Mouse (Mus musculus) kidney, adult 8-10 months (tissue): ENCODE results near the gene Adamtsl5.
A peak's percentile ranks its signal among the peaks of the same experiment; 100 is the strongest.

Source experiments
- DNase-seq, 2 experiments: peaks; one replicate each; pipeline ENCODE4 v3.0.0; 2022

Adamtsl5 gene

DNA sequence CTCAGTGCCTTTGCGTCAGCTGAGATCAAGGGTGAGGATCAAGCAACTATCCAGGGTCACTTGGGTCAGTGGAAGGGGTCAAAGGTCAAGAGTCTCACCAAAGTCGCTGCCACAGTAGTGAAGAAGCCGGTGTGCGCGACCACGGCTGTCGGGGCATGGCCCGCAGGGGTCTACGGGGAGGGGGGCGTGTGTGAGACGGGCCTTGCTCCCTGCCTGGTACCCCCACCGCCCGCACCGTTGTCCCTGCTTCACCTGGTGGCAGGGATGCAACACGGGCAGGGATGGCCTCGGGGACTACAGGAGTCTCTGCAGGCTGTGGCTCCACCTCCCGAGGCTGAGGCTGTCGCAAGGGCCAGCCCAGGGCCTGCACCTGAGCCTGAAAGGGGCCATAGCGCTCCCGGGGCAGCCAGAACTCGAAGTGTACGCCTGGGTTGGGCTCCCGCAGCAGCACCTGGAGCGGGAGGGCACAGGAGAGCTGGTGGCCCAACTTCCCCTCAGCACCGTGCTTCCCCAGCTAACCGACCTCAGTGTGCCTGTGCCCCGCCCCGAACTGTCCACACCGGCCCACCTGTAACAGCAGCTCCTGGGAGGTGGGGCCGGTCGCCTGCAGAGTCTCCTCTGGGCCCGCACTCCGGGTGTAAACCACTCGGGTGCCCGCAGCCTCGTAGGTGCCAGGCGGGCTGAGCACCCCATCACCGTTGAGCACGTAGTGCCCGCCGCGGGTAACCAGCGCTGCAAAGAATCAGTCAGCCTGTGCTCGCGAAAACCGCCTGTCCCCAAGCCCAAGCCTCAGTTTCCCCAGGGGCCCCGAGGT lies 6.5 kb downstream of the Adamtsl5 start:
- no peak for DNase-seq

DNA sequence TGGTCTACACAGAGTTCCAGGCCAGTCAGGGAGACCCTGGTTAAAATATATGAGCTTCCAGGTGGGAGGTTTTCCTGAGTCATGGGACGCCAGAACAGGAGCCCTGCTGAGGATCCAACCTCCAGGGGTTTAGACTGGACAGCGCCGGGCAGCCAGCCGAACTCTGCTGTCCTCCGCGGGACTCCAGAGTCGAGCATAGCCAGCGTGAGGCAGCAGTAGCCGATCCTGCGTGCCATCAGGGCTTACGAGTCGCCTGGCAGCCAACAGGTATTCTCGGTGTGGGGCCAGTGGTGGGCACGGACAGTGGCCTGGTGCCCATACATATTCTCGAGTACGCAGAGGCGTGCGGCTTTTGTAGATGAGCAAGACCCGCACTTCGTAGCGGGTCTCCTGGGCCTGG lies 7.2 kb downstream of the Adamtsl5 start:
- DNase-seq: no peak

DNA sequence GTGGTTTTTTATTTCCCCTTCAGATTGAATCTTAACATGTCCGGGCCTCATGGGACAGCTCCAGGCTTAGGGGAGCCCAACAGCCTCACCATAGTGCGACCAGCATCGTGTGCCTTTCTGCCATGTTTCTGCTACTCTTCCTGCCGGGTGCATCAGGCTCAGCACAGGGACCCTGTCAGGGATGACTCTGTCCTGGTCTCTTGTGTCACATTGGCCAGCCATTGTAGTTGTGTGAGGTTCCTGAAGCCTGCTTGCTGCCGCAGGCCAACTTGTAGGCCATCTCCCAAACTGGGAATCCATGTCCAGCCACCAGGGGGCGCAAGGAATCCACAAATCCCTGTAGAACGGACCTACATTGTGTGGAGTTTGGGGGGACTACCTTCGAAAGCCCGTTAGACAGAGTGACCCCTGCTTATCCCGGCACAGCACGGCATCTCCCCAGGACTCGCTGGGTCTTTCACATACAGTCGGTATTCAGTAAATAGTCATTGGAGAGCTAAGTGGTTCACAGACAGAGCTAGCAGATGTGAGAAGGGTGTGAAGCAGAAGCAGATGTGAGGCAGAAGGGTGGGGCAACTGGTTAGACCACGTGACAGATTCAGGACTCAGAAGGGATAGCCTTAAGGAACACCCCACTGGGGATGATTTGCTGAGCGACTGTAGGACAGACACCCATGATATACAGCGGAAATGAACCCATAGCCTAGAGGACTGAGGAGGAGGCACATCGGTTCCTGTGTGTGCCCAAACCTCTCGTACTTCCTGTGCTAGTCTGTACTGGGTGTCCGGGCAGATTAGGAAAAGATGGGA lies 8.1 kb downstream of the Adamtsl5 start:
- DNase-seq: peak; percentile 64 to 89

DNA sequence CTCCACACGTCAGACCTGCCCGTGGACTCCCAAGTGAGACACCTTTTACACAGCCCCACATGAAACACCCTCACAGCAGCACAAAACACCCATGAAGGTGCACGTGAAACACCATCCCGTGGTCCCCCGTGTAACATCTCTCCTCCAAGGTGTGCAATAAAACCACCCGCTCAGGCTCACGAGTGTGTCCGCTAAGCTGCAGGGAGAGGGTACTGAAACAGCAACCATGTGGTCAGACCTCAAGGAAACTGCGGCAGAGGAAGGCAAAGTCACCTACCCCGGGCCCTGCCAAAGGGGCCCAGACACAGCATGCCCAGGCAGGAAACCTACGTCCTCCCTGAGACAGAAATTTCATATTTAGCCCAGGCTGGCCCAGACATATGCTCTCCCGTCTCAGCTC lies 11.9 kb downstream of the Adamtsl5 start:
- no peak for DNase-seq

DNA sequence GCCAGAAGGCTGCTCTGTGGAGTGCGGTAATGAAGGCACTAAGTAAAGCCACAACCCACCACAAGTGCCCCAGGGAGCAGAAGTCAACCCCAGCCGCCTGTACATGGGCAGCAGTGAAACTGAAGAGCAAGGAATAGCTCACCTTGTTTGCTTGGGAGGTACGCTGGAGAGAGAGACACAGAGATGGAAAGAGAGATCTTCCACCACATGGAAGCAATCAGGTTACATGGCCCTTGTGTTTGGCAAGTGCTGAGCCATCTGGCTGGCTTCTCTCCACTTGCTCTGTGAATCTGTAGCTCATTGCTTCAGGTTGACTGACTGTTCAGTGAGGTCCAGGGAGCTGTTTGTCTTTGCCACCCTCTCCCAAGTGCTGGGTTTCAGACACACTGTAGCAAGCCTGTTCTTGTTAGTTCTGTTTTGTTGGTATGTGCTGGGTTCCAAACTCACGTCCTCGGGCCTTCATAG lies 15.7 kb downstream of the Adamtsl5 start:
- DNase-seq: no peak

DNA sequence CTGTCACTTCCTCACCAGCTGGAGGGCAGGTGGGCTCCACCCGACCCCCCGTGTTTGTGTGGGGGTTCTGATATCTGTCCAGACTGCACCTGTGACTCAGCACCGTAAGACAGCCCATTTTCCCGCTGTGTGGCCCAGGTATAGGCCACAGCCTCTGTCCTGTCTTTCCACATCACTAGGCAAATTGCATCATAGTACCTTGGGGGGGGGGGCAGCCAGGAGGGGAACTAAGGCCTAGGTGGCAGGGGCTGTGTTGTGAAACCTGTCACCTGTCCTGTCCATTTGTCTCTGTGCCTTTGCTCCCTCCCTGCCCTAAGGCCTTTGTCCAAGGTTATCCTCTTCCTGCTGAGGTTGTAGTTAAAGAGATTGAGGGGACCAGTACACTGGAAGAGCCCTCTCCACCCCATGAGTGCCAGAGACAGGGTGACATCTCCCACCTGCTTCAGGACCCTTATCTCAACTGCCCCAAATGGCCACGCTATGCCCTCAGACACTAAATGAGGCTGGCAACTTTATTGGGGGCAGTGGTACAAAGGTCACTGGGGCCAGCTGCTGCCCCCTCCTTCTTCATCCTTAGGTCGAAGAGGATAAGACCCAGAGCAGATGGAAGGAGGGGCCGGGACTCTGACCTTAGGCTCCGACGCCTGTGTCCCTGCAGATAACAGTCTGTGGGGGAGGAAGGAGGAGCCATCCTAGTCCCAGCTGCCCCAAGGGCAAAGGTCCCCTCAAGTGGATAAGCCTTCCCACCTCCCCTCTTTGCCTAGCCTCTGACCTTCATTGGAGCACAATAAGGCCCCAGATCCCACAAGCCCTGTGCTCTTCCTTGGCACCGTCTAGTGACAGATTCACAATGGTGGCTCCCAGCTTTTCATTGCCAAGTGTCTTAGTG lies 16.3 kb downstream of the Adamtsl5 start:
- peak in 1 of 2 experiments; percentile 5 for DNase-seq

DNA sequence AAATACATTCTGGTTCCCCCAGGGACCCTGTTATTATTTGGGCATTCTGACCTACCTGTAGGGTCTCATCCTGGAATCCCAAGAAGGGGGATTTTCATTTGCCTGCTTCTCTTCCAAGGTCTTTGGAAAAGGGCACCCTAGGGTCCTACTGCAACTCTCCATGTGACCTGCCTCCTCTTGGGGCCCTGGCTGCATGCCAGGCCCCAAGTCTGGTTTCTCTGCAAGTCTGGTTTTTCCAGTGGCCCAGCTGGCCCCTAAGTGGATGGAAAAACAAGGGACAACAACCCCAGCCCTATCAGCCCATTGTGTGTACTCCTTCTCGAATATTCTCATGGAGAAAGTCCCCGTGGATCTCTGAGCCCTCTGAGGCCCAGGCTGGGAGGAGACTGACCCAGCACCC lies 17.3 kb downstream of the Adamtsl5 start:
- DNase-seq: no peak

DNA sequence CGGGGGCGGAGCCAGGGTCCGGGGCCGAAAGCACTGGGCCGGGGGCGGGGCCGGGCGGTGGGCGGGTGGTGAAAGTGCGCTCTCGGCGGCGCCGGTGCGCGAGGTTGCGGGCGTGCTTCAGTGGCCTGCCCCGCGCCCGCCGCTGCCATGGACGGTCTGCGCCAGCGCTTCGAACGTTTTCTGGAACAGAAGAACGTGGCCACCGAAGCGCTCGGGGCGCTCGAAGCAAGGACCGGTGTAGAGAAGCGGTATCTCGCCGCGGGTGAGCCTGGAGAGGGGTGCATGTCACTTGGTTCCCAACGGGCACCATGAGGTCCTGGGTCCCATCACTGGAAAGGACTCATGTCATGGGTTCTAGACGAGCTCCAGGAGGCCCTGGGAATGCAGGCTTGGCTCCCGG lies 18.1 kb downstream of the Adamtsl5 start:
- no peak for DNase-seq

DNA sequence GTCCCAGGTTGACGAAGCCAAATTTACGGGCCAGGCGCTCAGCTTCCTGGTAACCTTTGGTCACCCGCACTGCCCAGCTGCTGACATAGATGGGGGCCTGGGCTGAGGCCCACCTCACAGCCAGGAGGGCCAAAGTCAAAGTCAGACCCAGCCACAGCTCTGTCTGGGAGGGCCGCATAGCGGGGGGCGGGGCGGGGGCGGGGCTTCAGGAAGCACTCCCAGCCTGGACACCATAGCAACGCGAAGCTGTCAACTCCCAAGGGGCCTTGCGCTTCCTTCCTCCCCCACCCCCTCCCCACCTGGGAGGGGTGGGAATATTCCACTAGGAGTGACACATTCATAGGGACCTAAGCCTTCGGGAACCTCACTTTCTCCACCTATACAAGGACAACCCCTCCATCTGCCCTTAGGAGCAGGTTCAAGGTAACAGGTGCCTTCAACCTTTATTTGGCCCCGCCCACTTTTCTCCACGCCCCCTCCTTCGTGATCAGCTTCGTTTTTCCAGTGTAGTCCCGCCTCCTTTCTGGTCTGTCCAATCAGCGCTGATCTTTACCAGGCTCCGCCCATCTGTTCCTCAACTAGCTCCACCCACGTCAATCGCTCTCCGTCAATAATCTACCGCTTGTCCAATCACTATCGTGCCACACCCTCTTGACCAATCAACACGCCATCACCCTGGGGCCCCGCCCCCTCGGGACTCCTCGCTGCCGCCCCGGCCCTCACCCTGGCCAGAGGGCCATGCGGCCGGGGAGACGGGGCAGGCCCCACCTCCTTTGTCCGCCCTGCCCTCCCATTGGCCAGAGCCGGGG lies 18.7 kb downstream of the Adamtsl5 start, which contains the start of the genes Pcsk4 and Reep6:
Gene Pcsk4, minus strand, starts transcription at position 226 of the 809 bp plus-strand sequence.
Gene Reep6, plus strand, starts transcription at position 681 of the 809 bp plus-strand sequence.
- peak; percentile 99 for DNase-seq

DNA sequence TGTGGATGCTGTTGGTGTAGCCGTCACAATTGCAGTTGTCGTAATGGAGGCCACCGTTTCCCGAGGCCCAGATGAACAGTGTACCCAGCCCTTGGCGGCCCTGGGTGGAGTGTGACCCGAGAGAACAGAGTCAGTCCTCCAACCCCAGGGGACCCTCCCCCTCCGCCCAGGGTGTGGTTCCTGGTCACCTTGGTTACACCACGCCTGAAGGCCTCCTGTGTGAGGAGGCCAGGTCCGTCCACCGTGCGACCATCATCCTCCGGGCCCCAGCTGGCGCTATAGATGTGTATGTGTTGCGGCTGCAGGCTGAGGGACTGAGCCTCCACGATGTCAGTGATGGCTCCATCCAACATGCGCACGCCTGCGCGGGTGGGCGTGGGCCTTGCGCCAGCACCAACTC lies 23.2 kb downstream of the Adamtsl5 start:
- DNase-seq: no peak

DNA sequence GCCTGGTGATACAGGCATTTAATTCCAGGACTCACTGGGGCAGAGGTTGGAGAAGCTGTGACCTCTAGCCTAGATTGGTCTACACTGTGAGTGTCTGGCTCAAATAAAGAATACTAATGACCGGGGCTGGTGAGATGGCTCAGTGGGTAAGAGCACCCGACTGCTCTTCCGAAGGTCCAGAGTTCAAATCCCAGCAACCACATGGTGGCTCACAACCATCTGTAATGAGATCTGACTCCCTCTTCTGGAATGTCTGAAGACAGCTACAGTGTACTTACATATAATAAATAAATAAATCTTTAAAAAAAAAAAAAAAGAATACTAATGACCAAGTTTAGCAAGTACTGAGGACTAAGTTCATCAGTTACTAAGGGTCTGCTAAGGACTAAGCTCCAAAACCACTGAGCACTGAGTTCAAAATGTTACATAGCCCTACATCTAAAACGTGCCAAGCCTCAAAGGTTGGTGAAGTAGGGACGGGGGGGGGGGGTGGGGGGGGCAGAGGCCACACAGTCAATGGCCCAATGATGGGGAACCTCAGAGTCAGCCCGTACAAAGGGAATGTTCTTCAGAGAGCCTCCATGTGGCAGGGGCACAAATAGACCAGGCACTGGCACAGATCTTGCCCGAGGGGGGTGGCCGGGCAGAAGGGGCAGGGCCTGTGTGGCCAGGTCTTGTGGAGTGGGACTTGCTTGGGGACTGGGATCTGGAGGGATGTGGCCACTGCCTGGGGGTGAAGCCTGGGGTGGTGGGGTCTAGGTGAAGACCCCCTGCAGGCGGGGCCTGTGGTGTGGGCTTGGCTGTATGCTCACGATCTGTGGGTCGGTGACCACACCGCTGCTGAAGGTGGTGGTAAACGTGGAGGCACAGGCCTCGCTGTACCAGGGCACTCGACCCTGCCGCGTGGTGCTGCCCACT lies 23.8 kb downstream of the Adamtsl5 start:
- peak in 1 of 2 experiments; percentile 50 for DNase-seq

DNA sequence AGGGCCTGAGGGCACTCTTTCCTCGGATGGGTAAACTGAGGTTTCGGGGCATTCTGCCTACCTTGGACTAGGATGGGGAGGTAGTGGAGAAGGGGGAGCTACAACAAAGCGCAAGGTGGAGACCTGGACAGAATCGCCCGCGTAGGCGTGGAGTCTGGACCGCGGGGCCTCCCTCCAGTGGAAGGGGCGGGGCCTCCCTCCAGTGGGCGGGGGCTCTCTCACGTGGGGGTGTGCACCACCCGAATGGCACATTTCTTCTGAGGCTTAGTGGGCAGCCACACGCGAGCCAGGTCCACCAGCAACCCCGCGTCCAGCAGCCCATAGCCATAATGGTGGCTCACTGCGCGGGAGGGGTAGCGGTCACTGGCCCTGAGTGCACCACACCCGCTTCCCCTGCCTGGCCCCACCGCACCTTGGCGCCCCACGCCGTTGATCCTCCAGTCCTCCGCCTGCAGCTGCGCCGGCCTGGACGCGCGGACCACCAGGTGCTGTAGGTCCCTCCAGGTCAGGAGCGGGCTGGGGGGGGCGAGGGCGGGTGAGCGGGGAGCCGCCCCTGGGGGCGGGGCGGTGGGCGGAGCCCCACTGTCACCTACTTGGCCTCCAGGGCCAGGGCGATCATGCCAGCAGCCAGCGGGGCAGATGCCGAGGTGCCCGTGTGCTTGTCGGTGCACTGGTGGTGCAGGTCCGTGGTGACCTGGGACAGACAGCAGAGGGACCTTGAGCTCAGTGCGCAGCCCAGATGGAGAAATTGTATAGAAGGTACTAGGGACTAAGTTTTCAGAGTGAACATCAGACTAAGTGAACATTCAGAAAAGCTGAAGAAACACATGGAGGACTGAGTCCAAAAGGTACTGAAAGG lies 24.7 kb downstream of the Adamtsl5 start:
- DNase-seq: peak; percentile 79 to 86

DNA sequence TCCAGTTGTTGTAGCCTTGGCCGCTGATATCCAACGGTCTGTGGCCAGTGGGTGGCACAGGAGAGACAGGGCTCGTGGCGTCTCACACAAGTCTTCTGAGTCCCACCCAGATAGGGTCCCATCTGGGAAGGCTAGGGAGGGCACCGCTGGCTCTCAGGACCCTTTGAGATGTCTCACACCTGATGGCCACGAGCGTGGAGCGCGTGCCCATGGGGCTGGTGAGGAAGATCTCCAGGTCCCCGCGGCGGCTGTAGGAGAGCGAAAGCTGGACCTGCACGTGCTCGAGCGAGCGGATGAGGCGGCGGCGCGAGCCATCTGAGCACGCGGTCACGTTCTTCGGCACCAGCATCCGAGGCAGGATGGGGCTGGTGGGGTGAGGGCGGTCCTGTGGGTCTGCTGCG lies 25.4 kb downstream of the Adamtsl5 start:
- DNase-seq: no peak

DNA sequence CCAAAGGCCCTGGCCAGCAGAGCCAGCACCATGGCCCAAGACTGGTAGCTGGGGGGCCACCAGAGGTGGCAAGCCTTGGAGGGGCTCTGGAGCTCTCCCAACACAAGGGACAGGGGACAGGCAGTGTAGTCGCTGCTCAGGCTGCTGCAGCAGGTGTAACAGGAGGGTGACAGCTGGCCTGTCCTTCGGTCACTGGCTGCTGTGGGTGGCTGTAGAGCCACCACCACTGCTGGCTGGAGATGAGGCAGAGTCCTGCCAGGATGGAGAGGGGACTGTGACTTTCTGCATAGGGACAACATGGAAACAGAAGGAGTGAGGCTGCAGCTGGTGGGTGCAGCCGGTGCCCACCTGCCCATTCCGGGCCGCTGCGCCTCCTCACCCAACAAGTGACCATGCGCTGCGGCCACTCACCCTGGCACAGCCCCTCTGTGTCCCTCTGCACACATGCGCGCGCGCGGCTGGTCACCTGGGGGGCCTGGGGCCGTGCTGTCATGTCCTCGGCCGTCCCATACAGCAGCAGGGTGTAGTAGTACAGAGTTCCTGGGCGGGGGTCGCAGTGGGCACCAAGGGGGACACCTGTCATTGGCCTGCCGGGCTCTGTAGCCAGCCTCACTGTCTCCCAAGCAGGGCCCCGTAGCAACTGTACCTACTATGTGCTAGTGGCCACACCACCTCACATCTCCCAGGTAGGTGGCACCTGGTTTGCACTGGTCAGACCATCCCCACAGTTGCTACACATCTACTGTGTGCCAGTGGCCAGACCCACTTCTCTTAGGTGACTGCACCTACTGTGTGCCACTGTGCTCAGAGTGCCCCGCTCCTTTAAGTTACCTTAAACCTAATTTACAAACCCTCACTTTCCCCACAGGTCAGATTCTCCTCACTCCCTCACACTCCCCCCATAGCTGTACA lies 26.3 kb downstream of the Adamtsl5 start:
- DNase-seq: no peak

DNA sequence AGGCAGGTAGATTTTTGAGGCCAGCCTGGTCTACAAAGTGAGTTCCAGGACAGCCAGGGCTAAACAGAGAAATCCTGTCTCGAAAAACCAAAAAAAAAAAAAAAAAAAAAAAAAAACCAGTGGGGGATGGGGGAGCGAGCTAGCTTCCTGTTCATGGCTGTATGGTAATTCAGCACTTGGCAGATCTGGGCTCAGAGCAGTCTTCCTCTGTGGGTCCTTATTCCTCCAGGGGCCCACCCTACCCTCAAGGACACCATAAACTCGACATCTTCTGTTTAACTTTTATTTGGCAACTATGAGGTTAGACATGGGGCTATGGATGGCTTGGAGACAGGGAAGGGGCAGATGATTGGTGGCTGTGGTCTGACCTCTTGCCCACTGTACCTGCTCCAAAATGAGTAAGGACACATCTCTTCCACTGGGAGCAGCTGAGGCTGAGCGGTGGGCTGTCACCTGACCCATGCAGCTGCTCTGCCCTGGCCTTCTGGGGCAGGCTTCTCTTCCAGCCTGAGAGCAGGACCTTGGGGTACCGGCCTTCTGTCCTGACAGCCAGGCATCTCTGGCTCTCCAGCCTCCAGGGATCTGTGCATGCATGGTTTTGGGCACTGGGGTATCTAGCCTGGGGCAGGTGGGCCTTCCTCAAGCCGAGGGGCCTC lies 27.1 kb downstream of the Adamtsl5 start:
- DNase-seq: no peak

DNA sequence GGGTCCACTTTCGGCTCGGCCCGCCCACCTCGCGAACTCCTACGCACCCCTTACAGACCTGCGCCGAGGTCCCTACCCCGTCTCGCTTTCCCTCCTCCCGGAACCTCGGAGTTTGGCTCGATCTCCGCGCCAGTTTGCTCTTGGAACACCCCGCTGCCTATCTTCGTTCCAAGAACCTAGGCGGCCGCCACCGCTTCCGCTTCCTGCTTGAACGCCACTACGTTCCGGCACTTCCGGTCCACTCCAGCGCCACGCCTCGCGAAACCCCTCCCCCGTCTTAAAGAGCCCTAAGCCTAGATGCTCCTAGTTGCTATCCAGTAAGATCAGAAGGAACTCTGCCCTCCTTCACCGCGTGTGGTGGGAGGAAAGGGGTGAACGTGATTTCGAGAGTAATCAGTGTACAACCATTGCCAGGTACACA lies 27.9 kb downstream of the Adamtsl5 start, which contains the start of gene 2310011J03Rik:
Gene 2310011J03Rik, minus strand, starts transcription at position 198 of the 421 bp plus-strand sequence.
- DNase-seq: peak; percentile 91 to 96

DNA sequence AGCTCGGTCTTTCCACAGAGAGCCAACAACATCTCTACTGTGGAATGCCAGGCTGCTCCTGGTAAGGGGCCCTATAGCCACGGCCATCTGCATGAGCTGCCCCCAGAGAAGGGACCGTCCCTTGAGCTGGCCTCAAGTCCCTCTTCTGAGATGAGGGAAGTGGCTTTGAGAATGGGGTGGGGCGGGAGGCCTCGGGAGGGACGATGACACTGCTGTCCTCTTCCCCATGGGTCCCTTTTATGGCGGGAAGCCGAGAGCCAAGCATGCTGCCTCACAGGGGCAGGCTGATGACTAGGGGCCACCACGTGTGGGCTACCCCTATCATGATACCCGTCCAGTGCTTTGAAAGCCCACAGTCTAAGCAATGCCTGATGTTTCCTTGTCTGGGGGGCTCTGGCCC lies 31.2 kb downstream of the Adamtsl5 start:
- no peak for DNase-seq

DNA sequence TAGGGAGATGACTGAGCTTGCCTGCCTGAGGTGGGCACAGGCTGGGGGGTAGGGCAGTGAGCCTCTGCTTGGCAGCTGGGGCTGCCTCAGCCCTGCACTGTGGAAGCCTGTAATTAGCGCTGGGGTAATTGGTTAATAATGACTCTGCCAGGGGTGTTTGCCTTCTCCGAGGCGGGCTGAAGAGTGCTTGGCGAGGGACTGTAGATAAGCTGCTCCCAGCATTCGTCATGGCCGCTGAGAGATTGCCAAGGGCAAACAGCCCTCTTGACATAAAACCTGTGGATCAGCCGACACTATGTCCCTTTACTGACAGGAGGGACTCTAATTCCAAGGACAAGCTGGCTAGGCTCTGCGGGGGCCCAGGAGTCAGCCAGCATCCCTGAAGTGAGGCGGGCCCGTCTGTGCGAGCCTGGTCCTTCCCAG lies 31.8 kb downstream of the Adamtsl5 start:
- DNase-seq: no peak
